ENCODE assay signal across 23 mouse cellular contexts in the genomic region with DNA sequence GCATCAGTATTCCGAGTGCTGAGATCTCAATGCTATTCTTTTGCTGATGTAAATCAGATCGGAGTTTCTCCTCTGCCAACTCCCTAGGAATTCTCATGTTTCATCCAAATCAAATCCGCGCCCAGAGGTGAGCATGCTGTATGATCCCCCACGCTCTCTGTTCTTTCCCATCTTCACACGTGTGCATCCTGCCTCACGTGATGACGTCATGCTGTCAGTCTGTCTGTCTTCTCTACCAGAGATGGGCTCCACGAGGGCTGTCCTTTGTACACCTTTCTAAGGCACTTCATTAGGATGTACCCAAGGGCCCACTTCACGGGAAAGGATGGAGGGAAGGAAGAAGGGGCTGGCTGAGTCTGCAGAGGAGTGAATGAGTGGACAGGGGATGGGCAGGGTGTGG. TPM values are rescaled to one million over a fixed set of nuclear protein-coding genes. Genes with fewer than 3 reads are reported as not detected.
DNase-seq lines count a peak whose midpoint lies in the region; ATAC-seq and TF ChIP-seq lines count a peak whose summit lies in the region.
"Had no signal": no experiment of that assay in that cellular context is flagged by ENCODE, and none has a peak within 500 bp of the region (broad histone marks: within the 10 kb centered on the region; RNA-seq: fewer than 3 reads in every experiment).

No protein-coding gene starts in this region.

- WGBS in liver, embryonic 13.5 days (ENCODE audit: insufficient replicate concordance), result 43% methylated on average over 10 of the region's 10 CpGs
- 78% methylated on average over 10 of the region's 10 CpGs for WGBS in forebrain, embryonic 12.5 days

- H3K27me3 ChIP-seq in liver, embryonic 13.5 days, result peaks cover 10% of the 10 kb centered on the region; the same call in 1 of the 2 replicates
- no peaks in the 10 kb centered on the region for H3K27me3 ChIP-seq in splenic B cell, adult 2 months (ENCODE audit: control insufficient read depth, insufficient read depth, low read length, poor library complexity, severe bottlenecking)
- no peaks in the 10 kb centered on the region for H3K27me3 ChIP-seq in forebrain, embryonic 12.5 days
- H3K27me3 ChIP-seq: forebrain, embryonic 15.5 days; hindbrain, embryonic 13.5 days had no signal

- DNase-seq in liver, embryonic 13.5 days, result no peak
- DNase-seq in liver, result no peak
- DNase-seq in B cell, adult 2 months, result peak; percentile 48 to 49
- peak; percentile 60 for DNase-seq in splenic B cell, adult 2 months (ENCODE audit: low read depth, low spot score)
- DNase-seq in thymus, adult 18-20 months, result no peak
- no peak for DNase-seq in layer of hippocampus, postnatal 25 days (ENCODE audit: extremely low spot score in 1 of 2, low spot score in 1 of 2)
- DNase-seq: adrenal gland, postnatal 10 days; cerebellum, adult 18-20 months; cerebellum, adult 9-11 months; cerebellum, postnatal 36 days; gastrocnemius, postnatal 36 days; heart, adult 18-20 months; heart, postnatal 14 days had no signal

- H3K4me1 ChIP-seq in liver, embryonic 13.5 days (replicated peaks), result peaks cover 20% of the 10 kb centered on the region
- H3K4me1 ChIP-seq in bone marrow macrophage, adult 2 months (ENCODE audit: control insufficient read depth, insufficient read depth, low read length), result peaks cover 69% of the 10 kb centered on the region
- no peaks in the 10 kb centered on the region for H3K4me1 ChIP-seq in forebrain, embryonic 12.5 days
- H3K4me1 ChIP-seq: forebrain, embryonic 15.5 days; hindbrain, embryonic 13.5 days had no signal

- no peak for TF ChIP-seq CTCF in bone marrow macrophage, adult 2 months (IDR thresholded peaks at IDR 0.05; ENCODE audit: low read depth, low read length)

- H3K27ac ChIP-seq in liver, embryonic 13.5 days, result peak overlapping the region; percentile 58
- peak overlapping the region; percentile 38 for H3K27ac ChIP-seq in bone marrow macrophage, adult 2 months (ENCODE audit: insufficient read depth, low read depth, low read length)
- no peak overlapping the region for H3K27ac ChIP-seq in forebrain, embryonic 12.5 days
- H3K27ac ChIP-seq: embryonic facial prominence, embryonic 10.5 days; forebrain, embryonic 15.5 days; hindbrain, embryonic 13.5 days; hindbrain, postnatal 0 days had no signal

- TF ChIP-seq POLR2A in bone marrow macrophage, adult 2 months (IDR thresholded peaks at IDR 0.05; ENCODE audit: borderline replicate concordance, low read depth, low read length), result no peak

- H3K9ac ChIP-seq in liver, embryonic 13.5 days, result no peak overlapping the region
- no peak overlapping the region for H3K9ac ChIP-seq in forebrain, embryonic 12.5 days
- H3K9ac ChIP-seq: forebrain, embryonic 15.5 days; hindbrain, embryonic 13.5 days had no signal

- no peak overlapping the region for H3K4me2 ChIP-seq in liver, embryonic 13.5 days
- H3K4me2 ChIP-seq in forebrain, embryonic 12.5 days, result no peak overlapping the region
- H3K4me2 ChIP-seq: forebrain, embryonic 15.5 days; hindbrain, embryonic 13.5 days had no signal

- no peak overlapping the region for H3K4me3 ChIP-seq in liver, embryonic 13.5 days (replicated peaks)
- H3K4me3 ChIP-seq in bone marrow macrophage, adult 2 months (ENCODE audit: insufficient read depth, low read length), result no peak overlapping the region
- H3K4me3 ChIP-seq in forebrain, embryonic 12.5 days (replicated peaks), result no peak overlapping the region
- H3K4me3 ChIP-seq: embryonic facial prominence, embryonic 10.5 days; forebrain, embryonic 15.5 days; heart, embryonic 10.5 days; hindbrain, embryonic 13.5 days had no signal

- H3K9me3 ChIP-seq in liver, embryonic 13.5 days (replicated peaks), result no peaks in the 10 kb centered on the region
- no peaks in the 10 kb centered on the region for H3K9me3 ChIP-seq in forebrain, embryonic 12.5 days
- H3K9me3 ChIP-seq: embryonic facial prominence, embryonic 10.5 days; forebrain, embryonic 15.5 days; G1E; heart, embryonic 10.5 days; hindbrain, embryonic 13.5 days had no signal

- ATAC-seq in liver, embryonic 13.5 days (ENCODE audit: low read depth), result no peak
- no peak for ATAC-seq in forebrain, embryonic 12.5 days (ENCODE audit: low FRiP score)
- ATAC-seq: forebrain, embryonic 15.5 days; hindbrain, postnatal 0 days had no signal

- H3K36me3 ChIP-seq in liver, embryonic 13.5 days, result no peaks in the 10 kb centered on the region
- H3K36me3 ChIP-seq in splenic B cell, adult 2 months (ENCODE audit: control insufficient read depth, insufficient read depth, low read length, poor library complexity, severe bottlenecking), result no peaks in the 10 kb centered on the region
- no peaks in the 10 kb centered on the region for H3K36me3 ChIP-seq in forebrain, embryonic 12.5 days (replicated peaks)
- H3K36me3 ChIP-seq: embryonic facial prominence, embryonic 10.5 days; forebrain, embryonic 15.5 days; G1E; heart, embryonic 10.5 days; hindbrain, embryonic 13.5 days had no signal

RNA-seq across cellular contexts. Expression of a gene that starts 3.1 kb away (rescaled TPM):
- polyA plus RNA-seq in liver, embryonic 13.5 days (2015; fragmentation: Nextera tagmentation; extraction: Ambion mirVana), result 0.95 and 1.1 TPM in 2 replicates
- 37.0 and 37.4 TPM in 2 replicates for polyA plus RNA-seq in bone marrow macrophage, adult 2 months (2012; ENCODE audit: insufficient read depth, insufficient read length, missing spikeins)
- 0.12 and 0.31 TPM in 2 replicates for polyA plus RNA-seq in forebrain, embryonic 12.5 days (2016; fragmentation: Nextera tagmentation; extraction: Ambion mirVana)
- total RNA-seq in layer of hippocampus, postnatal 25 days (2021), result 1 to 10 TPM in 1 of 2 experiments, under 1 TPM in 1; 0.89 to 1.1 TPM
- total RNA-seq: gastrocnemius, adult 8-10 months had no signal
- polyA plus RNA-seq: heart, embryonic 14.5 days had no signal

RNA-seq across cellular contexts. Expression of a gene that starts 48.2 kb away (rescaled TPM):
- 2.9 and 3.1 TPM in 2 replicates for polyA plus RNA-seq in liver, embryonic 13.5 days (2015; fragmentation: Nextera tagmentation; extraction: Ambion mirVana)
- 56.6 and 65.8 TPM in 2 replicates for polyA plus RNA-seq in bone marrow macrophage, adult 2 months (2012; ENCODE audit: insufficient read depth, insufficient read length, missing spikeins)
- polyA plus RNA-seq in forebrain, embryonic 12.5 days (2016; fragmentation: Nextera tagmentation; extraction: Ambion mirVana), result 3.4 and 3.5 TPM in 2 replicates
- total RNA-seq in layer of hippocampus, postnatal 25 days (2021), result 1 to 10 TPM; 3.7 to 4.6 TPM

Comparison
In these comparisons a context has a peak if more than half of its experiments do, and no peak if none do; other contexts are left out.
1. DNase-seq: peak in B cell, adult 2 months (2 of 2) and splenic B cell, adult 2 months (single experiment); none in liver, embryonic 13.5 days (single experiment), liver (single experiment), thymus, adult 18-20 months (0 of 2) and layer of hippocampus, postnatal 25 days (0 of 2).
2. RNA of a gene that starts 3.1 kb away (polyA plus RNA-seq): 37.0 to 37.4 TPM in bone marrow macrophage, adult 2 months; 0.95 to 1.1 TPM in liver, embryonic 13.5 days and 0.12 to 0.31 TPM in forebrain, embryonic 12.5 days; every median in the first group is over 10 times any median in the second.
3. RNA of a gene that starts 48.2 kb away (polyA plus RNA-seq): 56.6 to 65.8 TPM in bone marrow macrophage, adult 2 months; 3.4 to 3.5 TPM in forebrain, embryonic 12.5 days and 2.9 to 3.1 TPM in liver, embryonic 13.5 days; every median in the first group is over 10 times any median in the second.